Mouse (Mus musculus): ENCODE data around the gene Chst1. TPM values are rescaled to one million over a fixed set of nuclear protein-coding genes. Genes with fewer than 3 reads are reported as not detected.

Gene Chst1
- 1.6 and 1.7 TPM in 2 replicates for polyA plus RNA-seq (2012; ENCODE audit: insufficient read depth, insufficient read length, missing spikeins)

DNA sequence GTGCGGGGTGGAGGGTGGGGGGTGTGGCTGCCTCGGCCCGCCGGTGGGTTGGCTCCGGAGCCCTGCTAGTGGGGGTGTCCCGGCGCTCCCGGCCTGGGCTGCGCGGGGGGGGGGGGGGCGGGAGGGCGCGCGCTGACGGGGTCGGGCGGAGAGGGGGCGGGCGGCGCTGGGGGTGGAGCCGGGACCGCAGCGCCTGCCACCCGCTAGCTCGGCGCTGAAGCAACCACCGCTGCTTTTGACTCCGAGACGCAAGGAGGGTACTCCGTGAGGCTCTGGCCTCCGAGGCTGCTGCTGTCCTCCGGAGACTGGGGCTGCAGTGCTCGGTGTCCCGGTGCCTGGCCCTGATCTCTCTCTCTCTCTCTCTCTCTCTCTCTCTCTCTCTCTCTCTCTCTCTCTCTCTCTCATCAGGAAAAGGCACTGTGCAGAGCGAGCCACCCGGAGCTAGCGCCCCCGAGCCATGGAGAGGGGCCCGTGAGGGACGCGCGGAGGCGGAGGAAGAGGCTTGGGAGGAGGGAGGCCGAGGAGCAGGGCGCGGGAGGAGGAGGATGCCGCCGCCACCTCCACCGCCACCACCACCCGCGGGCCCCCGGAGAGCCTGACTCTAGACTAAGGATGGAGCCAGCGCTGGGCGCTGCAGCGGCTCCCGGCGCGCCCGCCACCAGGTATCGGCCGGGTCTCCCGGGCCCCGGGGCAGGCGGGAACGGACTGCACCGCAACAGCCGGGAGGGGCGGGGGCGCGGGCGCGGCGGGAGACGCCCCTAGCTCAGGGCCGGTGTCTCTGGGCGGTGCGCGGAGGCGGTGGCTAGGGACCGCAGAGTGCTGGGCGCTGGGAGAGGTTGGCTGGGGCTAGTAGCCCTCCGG is at the start of gene Chst1:
Chst1 (plus strand) TSS at position 221 of the 861 bp plus-strand sequence.
- Histone ChIP-seq H3K4me1 (ENCODE audit: control insufficient read depth, insufficient read depth, low read length) (no peaks in the 10 kb centered on the region), H3K4me3 (ENCODE audit: insufficient read depth, low read length) (no peak within 1 kb of the TSS), H3K27ac (ENCODE audit: insufficient read depth, low read depth, low read length) (no peak within 1 kb of the TSS)
- TF ChIP-seq POLR2A (IDR thresholded peaks at IDR 0.05; ENCODE audit: borderline replicate concordance, low read depth, low read length) (no peak), CTCF (IDR thresholded peaks at IDR 0.05; ENCODE audit: low read depth, low read length) (no peak)

DNA sequence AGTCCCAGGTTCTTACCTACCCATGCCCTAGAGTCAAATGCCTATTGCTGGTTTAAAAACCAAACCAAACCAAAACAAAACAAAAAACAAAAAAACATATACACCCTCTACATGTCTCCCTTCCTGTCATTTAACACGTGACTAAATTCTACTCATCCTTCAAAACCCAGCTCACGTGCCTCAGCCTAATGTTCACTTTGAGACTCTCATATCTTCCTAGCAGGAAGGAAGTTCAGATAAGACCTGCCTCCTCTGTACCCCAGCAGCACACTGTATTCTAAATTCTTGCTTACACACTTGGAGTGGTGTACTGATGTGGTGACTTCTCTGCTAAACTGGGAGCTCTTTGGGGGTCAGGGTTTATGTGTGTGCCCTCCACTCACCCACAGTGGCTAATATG is 49.5 kb upstream of the Chst1 start:
- H3K4me1 ChIP-seq (ENCODE audit: control insufficient read depth, insufficient read depth, low read length), result peaks cover 5% of the 10 kb centered on the region
- no peak overlapping the region for H3K4me3 ChIP-seq (ENCODE audit: insufficient read depth, low read length)
- TF ChIP-seq CTCF (IDR thresholded peaks at IDR 0.05; ENCODE audit: low read depth, low read length) (no peak), POLR2A (IDR thresholded peaks at IDR 0.05; ENCODE audit: borderline replicate concordance, low read depth, low read length) (no peak)
- H3K27ac ChIP-seq (ENCODE audit: insufficient read depth, low read depth, low read length), result no peak overlapping the region

DNA sequence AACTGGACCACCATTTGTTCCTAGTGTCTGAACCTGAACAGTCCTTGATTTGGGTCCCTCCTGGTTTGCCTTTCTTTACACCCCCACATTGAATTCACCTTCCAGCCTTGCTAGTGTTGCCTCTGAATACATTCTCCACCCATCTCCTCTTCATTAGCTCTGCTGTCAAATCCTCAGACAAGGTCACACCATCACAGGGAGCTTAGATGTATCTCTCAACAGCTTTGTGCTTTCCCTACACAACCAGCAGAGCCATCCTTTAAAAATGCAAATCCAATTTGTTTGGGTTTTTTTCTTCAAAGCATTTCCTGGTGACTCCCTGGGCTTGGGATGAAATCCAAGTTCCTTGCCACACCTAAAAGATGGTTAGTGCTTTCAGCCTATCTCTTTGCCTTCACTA is 45.0 kb upstream of the Chst1 start:
- H3K4me1 ChIP-seq (ENCODE audit: control insufficient read depth, insufficient read depth, low read length), result no peaks in the 10 kb centered on the region
- TF ChIP-seq CTCF (IDR thresholded peaks at IDR 0.05; ENCODE audit: low read depth, low read length) (no peak), POLR2A (IDR thresholded peaks at IDR 0.05; ENCODE audit: borderline replicate concordance, low read depth, low read length) (no peak)
- H3K4me3 ChIP-seq (ENCODE audit: insufficient read depth, low read length), result no peak overlapping the region
- H3K27ac ChIP-seq (ENCODE audit: insufficient read depth, low read depth, low read length), result no peak overlapping the region

DNA sequence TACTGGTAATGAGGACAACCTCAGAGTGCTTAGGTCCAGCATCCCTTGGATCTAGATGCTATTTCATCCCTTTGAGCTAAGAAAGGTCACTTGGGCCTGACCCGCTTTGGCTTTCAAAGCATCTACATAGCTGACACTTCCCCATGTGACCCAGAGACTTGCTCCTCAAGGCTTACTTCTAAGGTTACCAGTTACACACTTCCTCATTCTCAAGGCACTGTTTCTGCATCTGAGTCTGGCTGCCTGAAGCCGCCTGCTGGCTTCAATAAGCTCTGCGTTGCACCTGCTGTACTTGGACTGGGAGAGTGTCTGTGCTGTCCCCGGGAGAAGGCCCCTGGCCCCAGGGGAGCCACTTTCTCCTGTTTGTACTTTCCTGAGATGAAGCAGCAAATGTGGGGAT is 36.6 kb upstream of the Chst1 start:
- no peak overlapping the region for H3K4me3 ChIP-seq (ENCODE audit: insufficient read depth, low read length)
- no peak for TF ChIP-seq POLR2A (IDR thresholded peaks at IDR 0.05; ENCODE audit: borderline replicate concordance, low read depth, low read length)
- TF ChIP-seq CTCF (IDR thresholded peaks at IDR 0.05; ENCODE audit: low read depth, low read length), result no peak
- no peaks in the 10 kb centered on the region for H3K4me1 ChIP-seq (ENCODE audit: control insufficient read depth, insufficient read depth, low read length)
- no peak overlapping the region for H3K27ac ChIP-seq (ENCODE audit: insufficient read depth, low read depth, low read length)

DNA sequence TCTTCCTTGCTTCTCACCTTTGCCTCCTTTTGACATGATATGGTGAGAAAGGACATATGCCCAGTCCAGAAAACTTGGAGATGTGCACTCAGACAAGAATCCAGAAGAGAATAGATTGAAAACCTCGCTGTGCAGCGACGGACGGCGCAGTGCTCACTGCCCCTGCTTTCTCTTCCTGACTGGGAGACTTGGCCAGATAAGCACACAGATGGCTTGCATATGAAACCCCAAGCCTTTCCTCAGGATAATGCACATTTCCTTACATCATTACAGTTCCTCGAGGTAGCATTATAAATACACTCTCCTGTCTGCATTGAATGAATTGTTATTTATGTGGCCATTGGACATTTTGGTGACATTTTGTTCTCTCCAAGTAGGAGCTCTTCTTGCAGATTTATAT is 28.9 kb upstream of the Chst1 start:
- no peak overlapping the region for H3K27ac ChIP-seq (ENCODE audit: insufficient read depth, low read depth, low read length)
- H3K4me3 ChIP-seq (ENCODE audit: insufficient read depth, low read length), result no peak overlapping the region
- H3K4me1 ChIP-seq (ENCODE audit: control insufficient read depth, insufficient read depth, low read length), result no peaks in the 10 kb centered on the region
- TF ChIP-seq CTCF (IDR thresholded peaks at IDR 0.05; ENCODE audit: low read depth, low read length), result no peak

DNA sequence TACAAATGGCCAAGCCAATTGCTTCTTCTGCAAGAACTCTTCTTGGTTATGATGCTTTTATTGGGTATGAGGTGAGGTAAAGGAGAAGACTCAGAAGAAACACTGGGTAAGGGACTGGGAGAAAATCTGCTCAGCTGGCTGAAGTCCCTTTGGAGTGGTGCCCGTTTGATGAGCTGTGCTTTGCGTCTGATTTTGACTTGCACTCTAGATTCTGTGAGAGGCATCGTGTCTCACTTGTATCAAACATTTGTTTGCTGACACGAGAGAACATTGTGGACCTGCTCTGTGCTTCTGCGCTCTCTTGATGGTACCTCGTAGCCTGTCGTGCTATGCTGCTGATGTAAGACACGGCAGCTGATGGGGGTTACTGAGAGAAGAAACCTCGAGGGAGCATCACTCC is 21.7 kb upstream of the Chst1 start:
- TF ChIP-seq POLR2A (IDR thresholded peaks at IDR 0.05; ENCODE audit: borderline replicate concordance, low read depth, low read length) (no peak), CTCF (IDR thresholded peaks at IDR 0.05; ENCODE audit: low read depth, low read length) (no peak)
- H3K4me1 ChIP-seq (ENCODE audit: control insufficient read depth, insufficient read depth, low read length), result no peaks in the 10 kb centered on the region
- no peak overlapping the region for H3K4me3 ChIP-seq (ENCODE audit: insufficient read depth, low read length)
- H3K27ac ChIP-seq (ENCODE audit: insufficient read depth, low read depth, low read length), result no peak overlapping the region

DNA sequence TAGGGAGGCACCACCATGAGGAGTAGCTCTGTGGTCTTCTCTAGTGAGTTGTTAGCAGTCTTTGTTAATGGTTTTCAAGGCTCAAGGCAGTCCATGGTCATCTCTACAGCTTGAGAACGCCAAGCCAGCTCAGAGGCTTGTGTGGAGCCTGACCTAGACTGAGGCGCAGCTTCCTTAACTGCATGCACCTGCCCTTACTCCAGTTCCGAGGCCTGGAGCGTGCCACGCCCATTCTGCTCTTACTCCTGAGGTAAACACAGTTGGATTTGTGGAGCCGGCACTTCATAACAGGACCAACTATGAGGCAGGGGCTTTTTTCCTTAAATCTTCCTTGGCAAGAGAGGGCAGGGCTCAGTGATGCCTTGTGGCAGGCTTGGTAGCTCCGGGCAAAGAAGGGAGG is 18.2 kb upstream of the Chst1 start:
- no peak for TF ChIP-seq CTCF (IDR thresholded peaks at IDR 0.05; ENCODE audit: low read depth, low read length)
- TF ChIP-seq POLR2A (IDR thresholded peaks at IDR 0.05; ENCODE audit: borderline replicate concordance, low read depth, low read length), result no peak
- Histone ChIP-seq H3K4me3 (ENCODE audit: insufficient read depth, low read length) (no peak overlapping the region), H3K27ac (ENCODE audit: insufficient read depth, low read depth, low read length) (no peak overlapping the region), H3K4me1 (ENCODE audit: control insufficient read depth, insufficient read depth, low read length) (no peaks in the 10 kb centered on the region)

DNA sequence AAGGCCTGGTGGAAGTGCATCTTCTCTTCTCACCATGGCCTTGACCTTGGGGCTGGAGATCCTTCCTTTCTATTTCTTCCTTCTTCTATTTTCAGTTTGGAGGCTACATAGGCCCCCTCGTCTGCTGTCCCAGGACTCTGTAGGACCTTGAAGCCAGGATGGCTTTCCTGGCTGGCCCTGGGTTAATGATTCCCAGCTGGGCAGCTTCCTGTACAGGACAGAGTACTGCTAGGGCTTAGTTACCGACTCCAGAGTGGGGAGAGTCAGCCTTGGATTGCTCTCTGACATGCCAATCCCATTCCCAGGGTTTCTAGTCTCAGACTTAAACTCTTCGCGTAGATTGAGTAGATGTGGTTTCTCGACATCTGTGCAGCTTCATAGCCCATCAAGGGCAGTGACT is 16.9 kb upstream of the Chst1 start:
- Histone ChIP-seq H3K4me3 (ENCODE audit: insufficient read depth, low read length) (no peak overlapping the region), H3K27ac (ENCODE audit: insufficient read depth, low read depth, low read length) (no peak overlapping the region), H3K4me1 (ENCODE audit: control insufficient read depth, insufficient read depth, low read length) (no peaks in the 10 kb centered on the region)
- TF ChIP-seq CTCF (IDR thresholded peaks at IDR 0.05; ENCODE audit: low read depth, low read length) (no peak), POLR2A (IDR thresholded peaks at IDR 0.05; ENCODE audit: borderline replicate concordance, low read depth, low read length) (no peak)

DNA sequence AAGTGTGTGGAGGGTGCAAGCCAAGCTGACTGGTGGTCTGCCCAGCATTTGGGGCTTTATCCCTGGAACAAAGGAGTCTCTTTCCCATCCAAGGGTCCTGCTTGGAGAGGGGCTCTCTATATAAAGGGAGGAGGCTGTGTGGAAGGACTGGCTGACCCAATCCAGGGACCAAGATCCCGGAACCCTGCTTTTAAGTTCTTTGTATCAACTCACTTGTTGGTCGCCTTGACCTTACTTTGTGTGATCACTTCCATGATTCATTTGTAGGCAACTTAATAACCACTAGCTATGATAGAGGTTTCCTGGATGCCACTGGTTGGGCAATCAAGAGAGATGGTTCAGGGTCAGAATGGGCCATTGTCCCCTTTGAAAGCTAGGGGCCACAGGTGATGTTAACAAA is 11.7 kb upstream of the Chst1 start:
- H3K4me1 ChIP-seq (ENCODE audit: control insufficient read depth, insufficient read depth, low read length), result no peaks in the 10 kb centered on the region
- H3K4me3 ChIP-seq (ENCODE audit: insufficient read depth, low read length), result no peak overlapping the region
- no peak overlapping the region for H3K27ac ChIP-seq (ENCODE audit: insufficient read depth, low read depth, low read length)
- TF ChIP-seq POLR2A (IDR thresholded peaks at IDR 0.05; ENCODE audit: borderline replicate concordance, low read depth, low read length) (no peak), CTCF (IDR thresholded peaks at IDR 0.05; ENCODE audit: low read depth, low read length) (no peak)

DNA sequence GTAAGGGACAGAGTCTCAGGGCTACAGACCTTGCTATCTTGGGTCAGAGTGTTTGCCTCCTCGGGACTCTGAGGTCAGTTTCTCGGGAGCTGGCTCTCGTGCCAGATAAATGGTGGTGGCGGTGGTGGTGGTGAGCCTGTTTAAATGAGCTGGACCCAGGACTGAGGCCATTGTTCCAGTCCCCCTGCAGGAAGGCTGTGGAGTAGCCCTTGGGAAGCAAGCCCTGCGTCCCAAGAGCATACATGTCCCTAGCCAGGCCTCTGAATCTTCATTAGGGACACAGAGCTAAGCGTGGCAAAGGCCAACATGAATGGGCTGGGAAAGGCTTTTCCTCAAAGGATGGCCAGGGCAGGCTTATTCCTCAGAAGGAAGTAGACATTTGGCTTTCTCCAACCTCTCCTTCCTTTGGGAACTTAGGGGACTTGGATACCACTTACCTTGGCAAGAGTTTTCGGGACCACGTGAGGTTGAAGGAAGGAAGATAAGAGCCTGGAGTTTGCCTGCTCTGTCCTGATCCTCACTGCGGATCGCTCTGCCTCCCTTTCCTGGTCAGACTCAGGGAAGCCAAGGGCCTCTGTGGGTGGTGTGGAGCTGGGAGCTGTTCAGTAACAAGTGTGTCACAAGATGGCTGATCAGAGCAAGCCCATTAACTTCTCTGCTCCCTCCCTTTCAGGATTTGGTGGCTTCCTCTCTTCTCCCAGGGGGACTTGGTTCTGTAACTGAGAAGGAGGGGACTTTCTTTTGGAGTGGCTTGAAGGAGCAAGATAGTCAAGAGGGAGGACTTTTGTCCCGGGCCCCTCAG is 4.4 kb upstream of the Chst1 start:
- TF ChIP-seq POLR2A (IDR thresholded peaks at IDR 0.05; ENCODE audit: borderline replicate concordance, low read depth, low read length) (no peak), CTCF (IDR thresholded peaks at IDR 0.05; ENCODE audit: low read depth, low read length) (no peak)
- Histone ChIP-seq H3K27ac (ENCODE audit: insufficient read depth, low read depth, low read length) (no peak overlapping the region), H3K4me1 (ENCODE audit: control insufficient read depth, insufficient read depth, low read length) (no peaks in the 10 kb centered on the region), H3K4me3 (ENCODE audit: insufficient read depth, low read length) (no peak overlapping the region)

Data from bone marrow macrophage, adult 2 months (primary cell).